Mouse (Mus musculus) inflammation-experienced regulatory T-cells, adult 16 weeks (primary cell): Measurements from ENCODE around the gene Cox8b. TPM values are rescaled to one million over a fixed set of nuclear protein-coding genes. Genes with fewer than 3 reads are reported as not detected.

Source experiments
- polyA plus RNA-seq: library from polyadenylated mRNA; unstranded; fragments of 100-300 nt; shearing (Covaris generic); gene quantifications from one replicate; pipeline ENCODE4 v1.2.1, GENCODE M21; 2017

Gene Cox8b
- not detected for polyA plus RNA-seq

GRCm38 (mm10) chr7:140900220-140900619, at the start of gene Cox8b:
Gene Cox8b, minus strand, starts transcription at chr7:140900446.

DNA sequence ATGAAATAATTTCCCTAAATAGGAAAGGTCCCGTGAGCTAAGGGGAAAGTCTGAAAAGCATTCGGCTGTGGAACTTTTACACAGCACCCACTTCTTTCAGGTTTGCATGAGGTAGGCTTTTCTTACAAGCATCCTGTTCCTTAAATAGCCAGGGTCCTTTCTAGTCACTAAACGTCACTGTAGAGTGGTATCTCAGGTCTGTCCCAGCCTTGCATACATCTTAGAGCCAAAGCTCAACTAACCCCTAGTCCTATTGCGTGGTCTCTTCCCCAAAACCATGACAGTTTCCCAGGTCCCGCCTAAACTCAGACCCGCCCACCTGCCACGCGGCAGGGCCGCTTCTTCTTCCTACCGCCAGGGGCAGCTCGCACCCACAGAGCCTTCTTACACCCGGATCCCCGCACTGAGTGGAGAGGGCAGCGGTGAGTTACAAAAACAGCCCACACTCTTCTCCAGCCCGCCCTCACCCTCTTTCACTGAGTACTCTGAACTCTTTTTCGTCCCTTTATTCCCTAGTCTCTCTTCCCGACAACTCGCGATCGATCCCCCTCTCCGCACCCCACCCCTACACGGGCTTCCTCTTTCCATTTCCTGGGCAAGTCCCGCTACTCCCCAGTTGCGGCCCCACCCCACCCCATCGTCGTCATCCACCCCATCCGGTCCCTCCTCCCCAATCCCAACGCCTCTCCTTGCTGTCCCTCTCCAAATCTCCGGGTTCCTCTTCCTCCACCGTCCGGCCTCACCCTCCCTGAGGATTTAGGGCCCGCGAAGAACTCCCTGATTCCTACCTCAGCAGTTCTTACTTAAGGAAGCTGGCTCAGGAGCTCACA, 41.2 kb upstream of the Cox8b start, which contains the start of gene Pgghg:
Gene Pgghg (plus strand): TSS at position 170 of the 830 bp plus-strand sequence.

DNA sequence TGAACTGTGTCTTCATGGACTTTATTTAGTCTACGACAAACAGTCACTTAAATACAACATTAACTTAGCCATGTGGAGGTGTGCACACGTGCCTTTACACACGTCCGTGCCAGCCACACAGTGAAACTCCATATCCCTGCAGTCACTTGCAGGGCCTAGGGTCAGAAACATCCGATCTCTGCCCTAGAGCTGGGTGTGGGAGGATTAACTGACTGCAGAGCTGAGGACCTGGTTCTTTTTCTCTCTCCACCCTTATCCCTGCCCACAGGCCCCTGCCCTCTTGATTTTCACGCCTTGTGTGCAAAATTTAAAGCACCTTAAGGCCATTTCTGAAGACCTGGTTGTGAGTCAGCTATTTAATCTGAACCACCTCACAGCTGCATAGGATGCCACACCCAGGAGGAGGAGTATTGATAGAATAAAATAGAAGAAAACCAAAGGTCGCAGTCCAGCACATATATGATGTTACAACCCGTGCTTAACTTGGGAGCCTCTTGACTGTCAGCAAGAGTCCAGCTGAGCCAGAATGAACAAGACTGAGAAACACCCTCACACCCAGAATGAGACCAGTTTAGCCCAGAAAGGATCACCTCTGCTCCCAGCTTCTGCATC, 20.3 kb upstream of the Cox8b start, which contains the start of gene Nlrp6:
Gene Nlrp6 (plus strand): TSS at position 485 of the 612 bp plus-strand sequence.

DNA sequence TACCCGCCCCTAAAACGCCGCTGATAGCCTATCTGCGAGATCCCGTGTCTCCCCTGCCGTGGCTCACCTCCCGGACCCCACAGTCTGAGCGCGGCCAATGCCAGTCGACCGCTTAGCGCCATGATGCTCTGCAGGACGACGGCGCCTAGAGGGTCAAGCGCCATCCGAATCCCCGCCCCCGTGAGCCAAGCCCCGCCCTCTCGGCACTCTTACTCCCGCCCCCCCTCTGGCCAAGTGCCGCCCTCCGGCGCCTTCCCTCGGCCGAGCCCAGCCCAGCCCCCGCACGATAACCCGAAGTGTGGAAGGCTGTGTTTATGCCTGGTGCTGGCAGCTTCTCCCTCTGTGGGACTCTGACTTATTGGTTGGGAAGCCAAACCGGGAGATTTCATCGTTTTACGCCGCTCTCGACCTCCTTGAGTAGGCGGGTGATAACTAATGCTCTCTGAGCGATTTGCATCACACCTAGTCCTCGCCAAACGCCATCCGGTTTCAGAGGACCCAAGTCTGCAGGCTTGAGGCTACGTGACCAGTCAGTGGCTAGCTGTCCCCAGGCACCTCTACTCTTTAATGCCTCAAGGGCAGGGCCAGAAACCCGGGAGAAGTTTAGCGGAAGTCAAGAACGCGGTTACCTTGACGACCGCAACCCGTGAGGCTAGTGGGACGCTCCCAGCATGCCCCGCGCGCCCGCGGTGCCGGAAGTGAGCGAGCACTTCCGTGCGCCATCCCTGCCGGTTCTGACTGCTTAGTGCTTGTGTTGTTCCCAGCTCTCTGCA, 18.4 kb downstream of the Cox8b start, which contains the start of the genes Psmd13 and Sirt3:
Gene Psmd13 (plus strand): TSS at position 273 of the 773 bp plus-strand sequence.
Gene Sirt3 (minus strand): TSS at position 614 of the 773 bp plus-strand sequence.

GRCm38 (mm10) chr7:140857550-140858505, 42.4 kb downstream of the Cox8b start, which contains the start of gene Bet1l:
Gene Bet1l, minus strand, starts transcription at chr7:140857577.

DNA sequence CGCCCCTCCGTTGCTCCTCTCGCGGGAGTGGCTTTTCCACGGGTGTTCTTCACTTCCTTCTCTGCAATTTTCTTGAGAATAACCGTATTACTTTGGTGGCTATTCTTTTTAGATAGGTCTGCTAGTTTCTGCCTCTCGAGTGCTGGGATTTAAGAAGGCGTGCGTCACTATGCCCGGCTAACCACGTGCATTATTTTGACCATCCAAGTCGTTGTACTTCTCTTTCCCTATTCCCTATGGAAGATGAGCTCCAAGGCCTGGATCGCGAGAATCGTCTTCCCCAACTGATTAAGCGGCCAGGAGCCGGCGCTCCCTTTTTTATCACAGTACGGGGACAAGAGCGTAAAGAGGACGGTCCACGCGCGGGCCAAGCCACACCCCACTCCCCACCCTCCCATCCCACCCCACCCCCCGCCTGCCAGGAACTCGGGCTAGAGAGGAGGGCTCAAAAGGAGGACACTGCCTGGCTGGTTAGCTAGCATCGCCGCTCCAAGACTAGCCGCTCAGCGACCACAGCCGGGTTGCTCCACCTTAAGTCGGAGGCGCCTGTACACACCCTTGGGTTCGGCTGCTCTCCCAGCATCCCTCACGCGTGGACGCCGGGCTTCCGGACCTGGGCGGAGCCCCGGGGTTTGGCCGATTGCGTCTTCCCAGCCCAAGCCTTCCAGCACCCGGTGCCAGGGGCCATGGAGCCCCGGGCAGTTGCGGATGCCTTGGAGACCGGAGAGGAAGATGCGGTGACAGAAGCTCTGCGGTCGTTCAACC, 43.3 kb downstream of the Cox8b start, which contains the start of gene Ric8a:
Gene Ric8a (plus strand): TSS at position 173 of the 765 bp plus-strand sequence.

GRCm38 (mm10) chr7:140855860-140856784, 44.1 kb downstream of the Cox8b start, which contains the start of gene Gm45785:
Gene Gm45785, minus strand, starts transcription at chr7:140856331.

Other genes with a start within 250 kb of the Cox8b start
- gene Olfr539, start 240.5 kb downstream of the Cox8b start, polyA plus RNA-seq = 0.02 TPM
- not detected for gene Olfr45, start 218.5 kb downstream of the Cox8b start, polyA plus RNA-seq
- not detected for gene Olfr541, start 203.2 kb downstream of the Cox8b start, polyA plus RNA-seq
- gene Cyp2e1, start 136.7 kb downstream of the Cox8b start, polyA plus RNA-seq = not detected
- gene Syce1, start 112.6 kb downstream of the Cox8b start, polyA plus RNA-seq = 0.66 TPM
- 0.20 TPM for gene Zfp941, start 78.3 kb downstream of the Cox8b start, polyA plus RNA-seq
- gene Urah, start 65.4 kb downstream of the Cox8b start, polyA plus RNA-seq = not detected
- not detected for gene Scgb1c1, start 54.9 kb downstream of the Cox8b start, polyA plus RNA-seq
- not detected for gene Odf3, start 52.6 kb downstream of the Cox8b start, polyA plus RNA-seq
- not detected for gene Gm45785, start 44.1 kb downstream of the Cox8b start, polyA plus RNA-seq
- 165 TPM for gene Ric8a, start 43.5 kb downstream of the Cox8b start, polyA plus RNA-seq
- 56.9 TPM for gene Bet1l, start 42.9 kb downstream of the Cox8b start, polyA plus RNA-seq
- 242 TPM for gene Psmd13, start 18.5 kb downstream of the Cox8b start, polyA plus RNA-seq
- 13.3 TPM for gene Sirt3, start 18.1 kb downstream of the Cox8b start, polyA plus RNA-seq
- gene Nlrp6, start 20.5 kb upstream of the Cox8b start, polyA plus RNA-seq = not detected
- 45.4 TPM for gene Pgghg, start 40.9 kb upstream of the Cox8b start, polyA plus RNA-seq
- gene Ifitm5, start 49.8 kb upstream of the Cox8b start, polyA plus RNA-seq = 1.0 TPM
- not detected for gene Gm45717, start 55.5 kb upstream of the Cox8b start, polyA plus RNA-seq
- 35.4 TPM for gene Ifitm2, start 55.5 kb upstream of the Cox8b start, polyA plus RNA-seq
- 0.77 TPM for gene Ifitm1, start 66.8 kb upstream of the Cox8b start, polyA plus RNA-seq
- gene Ifitm3, start 110.3 kb upstream of the Cox8b start, polyA plus RNA-seq = 6.3 TPM
- not detected for gene Ifitm6, start 117.5 kb upstream of the Cox8b start, polyA plus RNA-seq
- not detected for gene Gm17387, start 128.7 kb upstream of the Cox8b start, polyA plus RNA-seq
- gene B4galnt4, start 160.7 kb upstream of the Cox8b start, polyA plus RNA-seq = 21.9 TPM
- 422 TPM for gene Pkp3, start 177.8 kb upstream of the Cox8b start, polyA plus RNA-seq
- gene Sigirr, start 200.1 kb upstream of the Cox8b start, polyA plus RNA-seq = 261 TPM
- gene Ano9, start 217.4 kb upstream of the Cox8b start, polyA plus RNA-seq = 0.24 TPM
- 19.3 TPM for gene Ptdss2, start 221.9 kb upstream of the Cox8b start, polyA plus RNA-seq